Mouse (Mus musculus): ENCODE measurements around the gene B430218F22Rik.
"Not testable (repeated sequence)": the region's sequence is repeated elsewhere in the genome, so short reads cannot be mapped to it uniquely, and the experiment has no call there.

Gene B430218F22Rik

DNA sequence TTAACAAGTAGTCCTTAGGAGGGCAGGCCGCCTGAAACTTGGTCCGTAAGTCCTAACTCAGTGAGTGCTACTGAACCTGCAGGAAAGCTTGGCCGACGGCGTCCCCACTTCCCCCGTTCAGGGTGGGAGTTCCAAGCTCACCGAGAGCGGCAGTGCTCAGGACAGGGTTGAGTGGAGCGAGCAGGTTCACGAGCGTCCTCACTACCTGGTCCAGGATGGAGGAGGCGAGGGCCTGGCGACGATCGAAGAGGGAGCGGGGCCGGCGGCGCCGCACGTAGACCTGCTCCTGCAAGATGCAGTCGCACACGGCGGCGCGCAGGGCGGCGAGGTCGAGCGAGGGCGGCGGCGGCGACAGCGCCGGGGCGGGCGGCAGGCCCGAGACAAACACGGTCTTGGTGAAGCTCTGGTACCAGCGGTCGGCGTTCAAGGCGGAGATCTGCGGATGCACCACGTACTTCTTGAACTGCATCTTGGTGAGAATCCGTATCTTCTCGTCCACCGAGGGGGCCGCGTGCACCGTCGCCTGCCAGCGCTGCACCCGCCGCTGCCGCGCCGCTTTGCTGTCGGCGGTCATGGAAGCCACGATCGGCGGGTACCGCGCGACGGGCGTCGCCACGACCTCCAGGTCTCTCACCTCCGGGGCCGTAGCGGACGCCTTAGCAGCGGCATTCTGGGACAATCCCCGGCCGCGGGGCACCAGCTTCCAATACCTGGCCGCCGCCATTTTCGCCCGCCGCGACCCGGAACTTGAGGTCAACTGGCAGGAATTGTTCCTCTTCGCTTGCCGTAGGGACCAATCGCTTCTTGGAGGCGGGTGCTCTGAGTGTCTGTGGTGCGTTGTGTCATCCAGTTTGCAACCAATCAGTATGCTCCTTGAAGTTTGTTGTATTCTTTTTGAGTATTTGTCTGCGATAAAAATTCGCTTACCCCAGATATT is at the start of gene B430218F22Rik, which contains the start of gene Mrps30:
Gene B430218F22Rik, plus strand, starts transcription at position 120 of the 937 bp plus-strand sequence.
Gene Mrps30, minus strand, starts transcription at position 742 of the 937 bp plus-strand sequence.
- peak; percentile 95 for DNase-seq

DNA sequence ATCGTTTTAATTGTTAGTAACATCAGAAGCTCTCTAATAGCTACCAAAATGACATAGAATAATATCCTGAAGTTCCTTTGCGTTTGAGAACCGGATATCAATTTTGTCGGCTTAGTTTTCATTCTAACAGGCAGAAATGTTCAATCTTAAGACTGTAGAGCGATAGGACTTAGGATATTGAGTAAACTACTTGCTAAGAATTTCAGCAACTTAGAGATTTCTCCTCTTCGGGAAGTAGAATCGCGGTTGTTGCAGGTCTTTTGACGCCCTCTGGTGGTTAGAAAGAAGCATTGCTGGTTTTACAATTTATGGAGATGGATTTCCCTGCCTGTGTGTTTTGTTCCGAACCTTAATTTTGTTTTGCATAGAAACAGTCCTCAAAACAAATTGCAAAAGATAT is 36.2 kb upstream of the B430218F22Rik start:
- DNase-seq = no peak

DNA sequence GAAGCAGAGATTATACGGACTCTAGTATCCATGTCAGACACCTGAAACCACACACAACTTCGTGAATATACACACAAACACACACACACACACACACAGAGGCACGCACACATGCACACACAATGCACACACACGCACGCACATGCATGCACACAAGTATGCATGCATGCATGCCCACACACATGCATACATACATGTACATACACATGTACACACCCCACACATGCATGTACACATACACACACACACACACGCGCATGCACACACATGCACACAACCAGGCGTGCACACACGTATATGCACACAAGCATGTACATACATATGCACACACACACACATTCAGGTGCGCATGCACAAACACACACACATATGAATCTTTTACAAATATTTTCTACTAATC is 35.6 kb upstream of the B430218F22Rik start:
- DNase-seq = no peak

DNA sequence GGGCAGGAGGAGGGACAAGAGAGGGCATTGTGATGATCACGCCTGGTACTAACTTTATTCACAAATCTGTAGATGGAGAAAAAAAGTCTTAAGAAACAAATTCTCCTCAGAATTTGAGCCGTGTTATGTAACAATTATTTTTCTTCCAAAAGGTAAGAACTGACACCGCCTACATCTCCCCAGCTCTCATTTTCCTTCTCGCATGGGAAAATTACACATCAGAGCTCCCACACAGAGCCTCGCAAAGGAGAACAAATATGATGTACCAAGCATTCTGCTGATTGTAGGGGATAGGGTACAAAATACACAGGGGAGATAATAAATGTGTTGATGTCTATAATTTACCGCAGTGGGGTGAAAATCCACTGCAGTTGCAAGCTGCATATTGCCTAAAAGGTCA is 23.1 kb upstream of the B430218F22Rik start:
- no peak for DNase-seq

DNA sequence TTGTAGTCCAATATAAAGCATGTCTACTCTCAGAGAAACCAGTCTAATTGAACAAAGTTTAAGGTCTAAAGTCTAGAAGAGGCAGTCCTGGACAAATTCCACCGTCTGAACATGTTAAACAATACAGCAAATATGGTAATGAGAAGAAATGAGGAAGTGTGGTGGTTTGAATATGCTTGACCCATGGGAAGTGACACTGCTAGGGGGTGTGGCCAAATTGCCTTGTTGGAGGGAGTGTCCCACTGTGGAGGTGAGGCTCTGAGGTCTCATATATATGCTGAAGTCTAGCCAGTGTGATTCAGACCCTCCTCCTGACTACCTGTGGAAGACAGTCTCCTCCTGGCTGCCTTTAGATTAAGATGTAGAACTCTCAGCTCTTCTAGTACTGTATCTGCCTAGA is 20.7 kb upstream of the B430218F22Rik start:
- no peak for DNase-seq

- DNase-seq = no peak
Observed at GRCm38 (mm10) chr13:118372871-118373270, 13.6 kb upstream of the B430218F22Rik start.

DNA sequence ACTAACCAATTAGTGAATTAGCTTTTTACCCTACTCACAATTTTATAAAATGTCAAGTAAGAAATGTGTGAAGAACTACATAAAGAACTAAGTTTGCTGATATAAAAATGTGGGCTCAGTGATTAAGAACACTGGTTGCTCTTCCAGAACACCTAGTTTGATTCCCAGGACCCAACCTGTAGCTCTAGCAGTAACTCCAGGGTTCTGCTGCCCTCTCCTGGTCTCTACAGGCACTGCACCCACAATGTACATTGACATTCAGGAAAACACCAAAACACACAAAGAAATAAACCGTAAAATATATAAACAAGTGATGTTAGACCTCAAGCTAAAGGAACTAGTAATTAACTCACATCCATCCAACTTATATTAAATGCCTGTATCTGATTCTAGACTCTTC is 7.3 kb upstream of the B430218F22Rik start:
- DNase-seq = peak; percentile 61

- no peak for DNase-seq
Observed at GRCm38 (mm10) chr13:118380381-118380780, 6.0 kb upstream of the B430218F22Rik start.

- DNase-seq = not testable (repeated sequence)
Observed at GRCm38 (mm10) chr13:118387448-118387801, 995 bp downstream of the B430218F22Rik start.

DNA sequence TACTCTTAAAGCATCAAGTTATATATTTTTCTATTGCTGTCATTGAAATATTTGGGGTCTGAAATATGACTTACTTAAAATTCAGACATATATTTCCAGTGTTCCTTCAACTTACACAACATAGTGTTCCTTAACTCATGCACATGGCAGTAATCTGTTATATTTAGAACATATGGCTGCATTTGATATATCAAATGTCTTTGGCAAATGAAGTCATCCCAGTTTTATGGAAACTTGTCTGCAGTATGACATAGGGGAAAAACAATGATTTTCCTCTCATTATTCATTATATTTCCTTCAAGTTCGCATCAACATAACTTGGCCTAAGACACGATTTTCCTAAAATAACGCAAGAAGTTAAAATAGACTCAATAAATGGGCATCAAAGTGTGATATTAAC is 9.4 kb downstream of the B430218F22Rik start:
- DNase-seq = no peak

GRCm38 (mm10) chr13:118400340-118400739 is 13.9 kb downstream of the B430218F22Rik start:
- DNase-seq = no peak

DNA sequence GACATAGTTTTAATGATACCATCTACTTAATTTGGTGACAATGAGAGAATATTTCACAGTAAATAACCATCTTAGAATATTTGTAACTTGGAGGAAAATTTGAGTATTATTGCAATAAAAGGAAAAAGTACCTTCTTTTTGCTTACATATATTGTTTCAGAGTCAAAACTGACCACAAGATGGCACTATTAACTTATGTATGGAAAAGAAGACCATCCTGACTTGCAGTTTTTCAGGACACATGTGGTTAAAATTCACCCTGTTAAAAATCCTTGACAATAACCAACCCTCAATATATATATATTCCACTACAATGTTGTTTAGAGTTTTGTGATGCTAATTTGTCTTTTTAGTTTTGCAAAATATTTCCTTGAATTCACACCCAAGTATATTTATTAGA is 17.1 kb downstream of the B430218F22Rik start:
- DNase-seq = no peak

DNA sequence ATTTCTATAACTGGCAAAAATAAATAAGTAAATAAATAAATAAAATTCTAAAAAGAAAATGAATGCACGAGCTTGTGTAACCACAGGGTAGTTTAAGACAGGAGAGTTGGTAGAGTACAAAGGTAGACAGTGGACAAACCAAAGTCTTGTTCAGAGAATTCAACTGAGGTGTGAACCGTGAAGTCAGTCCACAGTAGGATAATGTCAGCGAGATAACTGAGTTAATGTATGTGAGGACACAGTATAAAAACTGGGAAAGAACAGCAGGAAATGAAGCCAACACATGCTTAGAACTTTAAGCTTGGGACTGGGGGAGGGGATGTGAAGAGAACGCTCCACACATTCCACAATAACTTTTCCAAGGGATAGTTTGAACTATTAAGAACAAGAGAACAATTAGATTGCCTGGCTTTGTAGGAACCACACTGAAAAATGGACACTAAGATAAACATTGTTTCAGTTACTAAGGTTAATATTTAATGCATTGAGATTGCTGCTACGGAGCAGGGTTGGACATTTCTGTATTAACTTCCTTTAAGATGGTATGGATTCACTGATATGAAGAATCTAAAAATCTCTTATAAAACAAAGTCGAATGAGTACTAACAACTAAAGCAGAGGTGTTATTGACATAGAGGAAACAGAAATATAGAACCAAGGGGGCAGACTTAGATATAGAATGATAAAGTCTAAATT is 25.0 kb downstream of the B430218F22Rik start:
- DNase-seq = no peak

GRCm38 (mm10) chr13:118418163-118418562 is 31.7 kb downstream of the B430218F22Rik start:
- no peak for DNase-seq

GRCm38 (mm10) chr13:118420408-118420807 is 34.0 kb downstream of the B430218F22Rik start:
- DNase-seq = no peak

GRCm38 (mm10) chr13:118420847-118421246 is 34.4 kb downstream of the B430218F22Rik start:
- DNase-seq = no peak

All from thymus, postnatal 14 days (tissue).